Mouse (Mus musculus) lung, postnatal 0 days (tissue): Measurements from ENCODE around the gene Xpc. TPM values are rescaled to one million over a fixed set of nuclear protein-coding genes. Genes with fewer than 3 reads are reported as not detected.
A peak's percentile ranks its signal among the peaks of the same experiment; 100 is the strongest.

Experiments used
- ATAC-seq: fragments of 200-750 bp; cut with Nextera tagmentation; 2 replicates; pipeline ENCODE4 v1.8.0; 2017; ENCODE audit warnings: moderate library complexity
- DNase-seq: peaks from one replicate; pipeline ENCODE4 v3.0.0-alpha.2; 2016; ENCODE audit warnings: low spot score
- H3K27ac ChIP-seq: fragments of 300-500 bp; sonication (generic); 2 replicates; pipeline ENCODE4 v1.5.1; 2014; ENCODE audit warnings: antibody characterized with exemption, mild to moderate bottlenecking, low read length, mixed read lengths
- H3K27me3 ChIP-seq: fragments of 300-500 bp; sonication (generic); replicated peaks from 2 replicates; pipeline ENCODE4 v1.6.1; 2014; ENCODE audit warnings: low read length, mixed read lengths; ENCODE audit not compliant: insufficient read depth
- H3K36me3 ChIP-seq: fragments of 300-500 bp; sonication (generic); 2 replicates; pipeline ENCODE4 v1.6.1; 2014; ENCODE audit warnings: low read length, mixed read lengths; ENCODE audit not compliant: insufficient read depth
- H3K4me1 ChIP-seq: fragments of 300-500 bp; sonication (generic); 2 replicates; pipeline ENCODE4 v1.6.1; 2014; ENCODE audit warnings: antibody characterized with exemption, low read depth, low read length, mixed read lengths; ENCODE audit not compliant: insufficient read depth
- H3K4me2 ChIP-seq: fragments of 300-500 bp; sonication (generic); replicated peaks from 2 replicates; pipeline ENCODE4 v1.6.1; 2014; ENCODE audit warnings: low read depth, mild to moderate bottlenecking, low read length, moderate library complexity, mixed read lengths
- H3K4me3 ChIP-seq: fragments of 300-500 bp; sonication (generic); 2 replicates; pipeline ENCODE4 v1.5.1; 2014; ENCODE audit warnings: low read depth, low read length
- H3K9ac ChIP-seq: fragments of 300-500 bp; sonication (generic); replicated peaks from 2 replicates; pipeline ENCODE4 v1.6.1; 2014; ENCODE audit warnings: low read depth, mild to moderate bottlenecking
- H3K9me3 ChIP-seq: fragments of 300-500 bp; sonication (generic); 2 replicates; pipeline ENCODE4 v1.6.1; 2016; ENCODE audit warnings: low read length, mixed read lengths
- CTCF ChIP-seq: IDR thresholded peaks from 2 replicates; pipeline ENCODE4 v1.5.1; 2016; ENCODE audit warnings: antibody characterized with exemption, mild to moderate bottlenecking
- EP300 ChIP-seq: IDR thresholded peaks from 2 replicates; pipeline ENCODE4 v1.6.1; 2016; ENCODE audit warnings: antibody characterized with exemption, mild to moderate bottlenecking, control low read depth
- WGBS: fragments of 180-500 bp; shearing (Covaris S2); extraction: QIAGEN DNeasy Blood & Tissue Kit; methylation state at CpG from one replicate; pipeline ENCODE4 v1.1.7; 2014; 5-methylcytosine and 5-hydroxymethylcytosine counted together
- polyA plus RNA-seq: library from polyadenylated mRNA; unstranded; fragments of >200 nt; fragmentation: Nextera tagmentation; extraction: Ambion mirVana; gene quantifications from 2 replicates; pipeline ENCODE4 v1.2.1, GENCODE M21; 2015

Xpc gene
- polyA plus RNA-seq = 18.5 and 18.6 TPM in 2 replicates

DNA sequence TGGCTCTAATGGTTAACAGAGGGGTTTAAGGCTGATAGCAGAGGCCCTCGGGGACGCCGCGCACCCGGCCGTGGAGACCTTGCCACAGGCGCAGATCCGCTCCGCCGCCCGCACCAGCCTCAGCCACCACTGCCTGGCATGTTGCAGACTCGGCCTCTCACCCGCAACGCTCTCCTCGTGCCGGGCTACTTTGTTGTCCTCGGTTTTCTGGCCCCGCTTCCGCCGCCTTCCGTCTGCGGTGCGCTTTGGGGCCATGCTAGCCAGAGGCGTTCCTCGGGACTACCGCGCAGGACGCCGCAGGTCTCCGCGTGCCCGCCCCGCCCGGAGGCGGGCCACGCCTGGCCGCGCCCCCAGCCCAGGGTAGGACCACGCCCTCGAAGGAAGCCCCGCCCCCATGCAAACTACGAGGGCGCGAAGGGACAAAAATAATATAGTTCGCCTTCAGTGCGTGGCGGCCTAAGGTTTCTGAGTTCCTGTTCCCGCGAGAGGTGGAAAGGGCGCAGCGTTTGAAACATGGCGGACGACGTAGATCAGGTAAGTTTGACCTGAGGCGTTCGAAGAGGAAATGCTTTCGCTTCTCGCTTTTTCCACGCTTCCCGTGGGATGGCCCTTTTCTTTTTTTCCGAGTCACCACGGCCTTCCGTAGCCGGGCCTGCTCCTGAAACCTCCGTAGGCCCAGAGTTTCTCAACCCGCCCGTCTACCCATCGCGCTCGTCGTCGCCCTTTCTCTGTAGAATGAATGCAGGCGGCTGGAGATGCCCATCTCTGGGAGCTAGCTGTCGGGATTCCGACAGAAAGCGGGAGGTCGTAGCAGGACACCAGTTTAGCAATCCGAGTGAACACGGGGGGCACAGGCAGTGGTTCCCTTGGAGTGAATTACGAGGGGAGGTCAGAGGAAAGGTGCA is at the start of gene Xpc, which contains the start of gene Lsm3:
TSS of gene Xpc (minus strand) at position 344 of the 905 bp plus-strand sequence.
TSS of gene Lsm3 (plus strand) at position 384 of the 905 bp plus-strand sequence.
- TF ChIP-seq CTCF (peak; percentile 32), EP300 (peak; percentile 68)
- WGBS = under 1% methylated on average over 78 of the region's 80 CpGs
- Histone ChIP-seq H3K9ac (peak within 1 kb of the TSS; percentile 78), H3K27ac (peak within 1 kb of the TSS; percentile 81), H3K4me1 (peaks cover 4% of the 10 kb centered on the region; the same call in 1 of the 2 replicates), H3K36me3 (peaks cover 9% of the 10 kb centered on the region; the same call in 1 of the 2 replicates), H3K9me3 (no peaks in the 10 kb centered on the region), H3K27me3 (no peaks in the 10 kb centered on the region), H3K4me3 (peak within 1 kb of the TSS; percentile 59), H3K4me2 (peak within 1 kb of the TSS; percentile 77)
- ATAC-seq = peak; percentile 99
- DNase-seq = peak; percentile 97

DNA sequence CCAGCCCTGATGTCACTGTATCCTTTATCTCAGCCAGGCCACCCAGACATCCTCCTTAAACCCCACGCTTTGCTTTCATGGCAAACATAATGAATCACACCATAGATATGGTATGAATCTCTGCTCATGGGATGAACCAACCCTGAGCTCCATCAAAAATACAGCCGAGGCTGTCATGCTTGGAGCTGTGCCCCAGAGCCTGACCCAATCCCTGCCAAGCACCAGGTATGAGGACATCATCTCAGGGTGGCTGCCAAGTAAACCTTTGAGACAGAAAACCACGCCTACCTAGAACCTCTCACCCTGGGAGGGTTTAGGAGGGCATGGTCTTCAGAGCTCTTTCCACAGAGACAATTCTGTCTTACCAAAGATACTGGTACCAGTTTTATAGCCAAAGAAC is 47.3 kb upstream of the Xpc start:
- no peak overlapping the region for H3K4me2 ChIP-seq
- DNase-seq (no peak), ATAC-seq (no peak)
- H3K4me3 ChIP-seq = no peak overlapping the region
- H3K27me3 ChIP-seq = no peaks in the 10 kb centered on the region
- TF ChIP-seq CTCF = no peak
- no peak for TF ChIP-seq EP300
- no peaks in the 10 kb centered on the region for H3K36me3 ChIP-seq
- no peaks in the 10 kb centered on the region for H3K9me3 ChIP-seq
- 53% methylated on average over 3 of the region's 3 CpGs for WGBS
- no peaks in the 10 kb centered on the region for H3K4me1 ChIP-seq
- H3K9ac ChIP-seq = no peak overlapping the region
- no peak overlapping the region for H3K27ac ChIP-seq

DNA sequence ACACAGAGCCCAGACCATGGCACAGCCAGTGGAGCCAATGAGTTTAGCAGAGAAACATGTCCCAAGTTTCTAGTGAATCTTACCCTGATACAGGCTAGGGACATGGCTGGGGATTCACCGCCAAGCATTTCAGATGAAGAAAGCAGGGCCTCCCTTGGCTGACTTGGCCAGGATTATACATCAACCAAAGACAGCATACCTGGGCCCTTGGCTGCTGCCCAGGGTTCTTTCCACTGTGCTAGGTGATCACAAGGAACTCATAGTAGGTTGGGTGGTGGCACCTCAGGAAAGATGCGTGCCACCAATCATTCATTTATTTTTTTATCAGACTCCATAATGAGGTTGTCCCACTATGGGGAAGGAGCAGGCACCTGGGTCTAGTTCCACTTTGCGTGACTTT is 44.5 kb upstream of the Xpc start:
- Histone ChIP-seq H3K9ac (no peak overlapping the region), H3K4me3 (no peak overlapping the region), H3K27ac (no peak overlapping the region), H3K9me3 (no peaks in the 10 kb centered on the region), H3K36me3 (no peaks in the 10 kb centered on the region), H3K4me1 (no peaks in the 10 kb centered on the region), H3K27me3 (no peaks in the 10 kb centered on the region), H3K4me2 (no peak overlapping the region)
- no peak for ATAC-seq
- TF ChIP-seq CTCF = no peak
- no peak for TF ChIP-seq EP300
- no peak for DNase-seq
- 91% methylated on average over 3 of the region's 3 CpGs for WGBS

DNA sequence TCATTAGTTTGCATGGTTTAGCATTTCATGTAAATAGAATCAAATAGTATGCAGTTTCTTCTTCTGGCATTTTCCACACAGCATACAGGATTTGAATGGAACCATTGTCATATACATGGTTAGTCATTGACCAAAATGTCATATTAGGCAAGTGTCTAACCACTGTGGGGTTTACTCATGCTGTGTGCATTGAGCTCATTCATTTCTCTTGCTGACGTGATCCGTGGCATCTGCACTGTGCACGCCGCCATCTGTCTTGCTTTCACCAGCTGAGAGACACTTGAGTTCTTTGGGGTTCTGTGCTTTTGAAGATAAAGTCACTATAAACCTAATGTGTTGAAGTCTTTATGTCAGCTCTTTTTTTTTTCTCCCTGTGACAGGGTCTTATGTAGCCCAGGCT is 43.7 kb upstream of the Xpc start:
- ATAC-seq (no peak), DNase-seq (no peak)
- no peak overlapping the region for H3K27ac ChIP-seq
- 66% methylated on average over 4 of the region's 4 CpGs for WGBS
- no peak overlapping the region for H3K4me3 ChIP-seq
- no peak for TF ChIP-seq CTCF
- no peak for TF ChIP-seq EP300
- H3K9me3 ChIP-seq = no peaks in the 10 kb centered on the region
- no peaks in the 10 kb centered on the region for H3K36me3 ChIP-seq
- H3K27me3 ChIP-seq = no peaks in the 10 kb centered on the region
- no peak overlapping the region for H3K4me2 ChIP-seq
- H3K4me1 ChIP-seq = no peaks in the 10 kb centered on the region
- no peak overlapping the region for H3K9ac ChIP-seq

DNA sequence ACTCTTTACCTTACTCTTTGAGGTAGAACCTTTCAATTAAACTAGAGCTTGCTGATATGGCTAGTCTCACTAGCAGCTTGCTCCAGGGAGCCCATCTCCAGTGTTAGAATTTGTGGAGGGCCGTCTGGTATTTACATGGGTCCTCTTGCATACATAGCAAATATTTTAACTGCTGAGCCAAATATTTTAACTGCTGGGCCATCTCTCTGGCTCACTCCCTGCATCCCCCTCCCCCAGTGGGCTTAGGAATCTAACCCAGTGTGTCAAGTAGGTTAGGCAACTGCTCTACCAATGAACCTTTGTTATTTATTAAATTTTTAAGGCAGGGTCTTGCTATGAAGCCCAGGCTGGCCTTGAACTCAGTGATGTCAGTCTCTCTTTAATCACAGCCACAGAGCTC is 42.9 kb upstream of the Xpc start:
- H3K27ac ChIP-seq = no peak overlapping the region
- H3K4me1 ChIP-seq = no peaks in the 10 kb centered on the region
- H3K4me2 ChIP-seq = no peak overlapping the region
- no peak overlapping the region for H3K9ac ChIP-seq
- WGBS = 4% methylated on average over 1 of the region's 1 CpGs
- H3K27me3 ChIP-seq = no peaks in the 10 kb centered on the region
- H3K4me3 ChIP-seq = no peak overlapping the region
- no peaks in the 10 kb centered on the region for H3K36me3 ChIP-seq
- DNase-seq (no peak), ATAC-seq (peak; percentile 17; the same call in 1 of the 2 replicates)
- no peak for TF ChIP-seq CTCF
- TF ChIP-seq EP300 = no peak
- no peaks in the 10 kb centered on the region for H3K9me3 ChIP-seq

DNA sequence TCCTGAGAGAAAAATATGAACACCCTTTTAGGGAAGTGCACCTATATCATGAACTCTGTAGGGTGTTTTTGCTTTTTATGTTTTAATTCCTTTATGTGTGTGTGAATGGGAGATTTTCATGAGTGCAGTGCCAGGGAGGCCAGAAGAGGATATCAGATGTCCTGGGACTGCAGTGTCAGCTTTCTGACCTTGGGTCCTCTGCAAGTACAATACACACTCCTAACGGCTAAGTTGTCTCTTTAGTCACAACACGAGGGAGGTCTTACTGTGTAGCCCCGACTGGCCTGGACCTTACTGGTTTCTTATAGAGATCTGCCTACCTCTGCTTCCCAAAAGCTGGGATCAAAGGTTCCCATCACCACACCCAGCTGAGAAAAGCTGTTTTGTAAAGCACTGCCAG is 37.0 kb upstream of the Xpc start:
- TF ChIP-seq CTCF = no peak
- TF ChIP-seq EP300 = no peak
- WGBS = 43% methylated on average over 3 of the region's 3 CpGs
- Histone ChIP-seq H3K4me1 (no peaks in the 10 kb centered on the region), H3K27me3 (no peaks in the 10 kb centered on the region), H3K4me3 (no peak overlapping the region), H3K9me3 (no peaks in the 10 kb centered on the region), H3K9ac (no peak overlapping the region), H3K36me3 (no peaks in the 10 kb centered on the region), H3K27ac (no peak overlapping the region), H3K4me2 (no peak overlapping the region)
- DNase-seq (no peak), ATAC-seq (no peak)
